Mouse (Mus musculus) megakaryocyte, embryonic 14.5 days (primary cell): ENCODE results near the gene Magt1.

Source experiments
- FLI1 ChIP-seq: IDR thresholded peaks from 2 replicates; pipeline ENCODE4 v1.6.1; 2012; ENCODE audit warnings: low read length, inconsistent platforms, mixed read lengths
- GATA1 ChIP-seq: IDR thresholded peaks from 3 replicates; pipeline ENCODE4 v1.6.1; 2012; ENCODE audit warnings: mixed read lengths, low read length, inconsistent platforms, borderline replicate concordance

DNA sequence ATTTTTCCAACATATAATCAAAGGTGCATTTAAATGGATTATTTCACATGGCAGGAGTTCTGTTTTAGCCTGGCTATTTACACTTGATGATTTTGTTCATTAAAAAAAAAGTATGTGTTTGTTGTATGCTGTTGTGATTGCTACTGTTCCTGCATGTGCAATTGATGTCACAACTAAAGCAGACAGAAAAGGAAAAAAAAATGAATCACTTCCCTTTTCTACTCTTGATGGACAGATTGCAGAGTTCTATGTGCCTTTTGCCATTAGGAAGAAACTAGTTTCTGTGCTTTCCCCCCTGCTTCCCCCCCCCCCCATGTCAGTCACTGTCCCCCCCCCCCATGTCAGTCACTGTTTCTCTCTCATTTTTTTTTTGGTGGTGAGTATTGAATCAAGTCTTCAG, 19.4 kb upstream of the Magt1 start:
- TF ChIP-seq GATA1 (no peak), FLI1 (no peak)
